10 mouse cellular contexts compared by ENCODE assay signal in the genomic region with DNA sequence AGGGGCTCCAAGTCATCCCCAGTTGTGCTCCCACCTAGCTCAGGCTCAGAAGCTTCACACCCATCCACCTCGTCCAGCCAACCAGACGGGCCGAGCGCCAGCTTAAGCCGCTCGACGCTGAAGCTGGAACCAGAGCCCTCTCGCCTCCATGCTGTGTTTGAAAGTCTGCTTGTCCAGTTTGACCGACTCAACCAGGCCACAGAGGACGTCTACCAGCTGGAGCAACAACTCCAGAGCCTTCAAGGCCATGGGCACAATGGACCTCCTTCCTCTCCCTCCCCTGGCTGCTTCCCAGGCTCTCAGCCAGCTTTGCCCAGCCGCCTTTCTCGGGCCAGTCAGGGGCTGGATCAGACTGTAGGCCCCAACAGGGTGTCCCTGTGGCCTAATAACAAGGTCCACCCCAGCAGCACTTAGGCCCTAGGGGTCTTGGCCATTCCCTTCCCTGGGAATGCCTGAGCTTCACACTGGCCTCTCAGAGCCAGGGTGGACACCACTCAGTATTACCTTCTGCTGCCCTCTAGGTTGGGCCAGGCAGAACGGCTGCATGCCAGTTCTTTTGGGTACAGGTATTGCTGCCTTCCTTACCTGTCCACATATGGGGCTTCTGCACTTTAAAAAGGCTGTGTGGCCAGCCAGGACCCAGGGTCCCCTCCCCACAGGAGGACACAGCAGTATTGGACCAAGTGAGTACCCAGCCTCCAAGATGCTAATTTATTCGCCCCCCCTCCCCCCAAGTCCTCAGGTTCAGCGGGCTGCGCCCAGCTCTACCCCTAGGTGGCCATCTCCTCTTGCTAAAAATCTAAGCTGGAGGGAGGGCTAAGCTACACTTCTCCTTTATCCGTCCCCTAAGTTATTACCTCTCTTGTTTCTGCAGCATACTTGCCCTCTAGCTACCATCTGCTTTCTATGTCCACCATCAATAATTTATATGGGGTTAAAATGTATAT. TPM values are rescaled to one million over a fixed set of nuclear protein-coding genes. Genes with fewer than 3 reads are reported as not detected.
DNase-seq lines count a peak whose midpoint lies in the region; ATAC-seq and TF ChIP-seq lines count a peak whose summit lies in the region.
"Had no signal": no experiment of that assay in that cellular context is flagged by ENCODE, and none has a peak within 500 bp of the region (broad histone marks: within the 10 kb centered on the region; RNA-seq: fewer than 3 reads in every experiment).

No protein-coding gene starts in this region.

- no peak overlapping the region for H3K9ac ChIP-seq in forebrain, embryonic 14.5 days (ENCODE audit: low read length)
- H3K9ac ChIP-seq in lung, postnatal 0 days (replicated peaks; ENCODE audit: low read depth), result no peak overlapping the region

- peaks cover 100% of the 10 kb centered on the region for H3K36me3 ChIP-seq in forebrain, embryonic 14.5 days (ENCODE audit: control insufficient read depth, insufficient read depth, low read length)
- H3K36me3 ChIP-seq in forebrain, embryonic 10.5 days (replicated peaks), result peaks cover 100% of the 10 kb centered on the region
- H3K36me3 ChIP-seq in lung, postnatal 0 days (ENCODE audit: insufficient read depth, low read length), result peaks cover 73% of the 10 kb centered on the region; the same call in 1 of the 2 replicates

- no peak for TF ChIP-seq EP300 in lung, postnatal 0 days (IDR thresholded peaks at IDR 0.05)

- no peak for TF ChIP-seq POLR2A in brain, embryonic 14.5 days (IDR thresholded peaks at IDR 0.05; ENCODE audit: borderline replicate concordance, extremely low read depth, insufficient read depth, insufficient read length, poor library complexity, severe bottlenecking)

- peak; percentile 48; the same call in 1 of the 2 replicates for TF ChIP-seq CTCF in lung, postnatal 0 days (IDR thresholded peaks at IDR 0.05)
- peak; percentile 30; the same call in 1 of the 2 replicates for TF ChIP-seq CTCF in brain, embryonic 14.5 days (IDR thresholded peaks at IDR 0.05; ENCODE audit: borderline replicate concordance, extremely low read depth, insufficient read depth, insufficient read length)

- ATAC-seq in forebrain, embryonic 14.5 days, result no peak
- ATAC-seq in lung, postnatal 0 days, result no peak; the same call in 1 of the 2 replicates
- ATAC-seq in megakaryocyte-erythroid progenitor cell, adult 5-6 weeks (replicated peaks; ENCODE audit: low FRiP score, low TSS enrichment, poor library complexity, severe bottlenecking), result peak; percentile 23; the same call in 1 of the 2 replicates
- ATAC-seq: Patski had no signal

- no peaks in the 10 kb centered on the region for H3K4me1 ChIP-seq in forebrain, embryonic 14.5 days (ENCODE audit: control insufficient read depth, insufficient read depth, low read length)
- H3K4me1 ChIP-seq in forebrain, embryonic 10.5 days, result no peaks in the 10 kb centered on the region
- no peaks in the 10 kb centered on the region for H3K4me1 ChIP-seq in lung, postnatal 0 days (ENCODE audit: insufficient read depth, low read depth, low read length)

- no peaks in the 10 kb centered on the region for H3K27me3 ChIP-seq in forebrain, embryonic 14.5 days (replicated peaks; ENCODE audit: control insufficient read depth, insufficient read depth, low read length)
- H3K27me3 ChIP-seq in forebrain, embryonic 10.5 days (ENCODE audit: poor library complexity, severe bottlenecking), result no peaks in the 10 kb centered on the region
- no peaks in the 10 kb centered on the region for H3K27me3 ChIP-seq in lung, postnatal 0 days (replicated peaks; ENCODE audit: insufficient read depth, low read length)
- H3K27me3 ChIP-seq: Patski had no signal

- no peak overlapping the region for H3K27ac ChIP-seq in forebrain, embryonic 14.5 days (ENCODE audit: low read depth, low read length)
- H3K27ac ChIP-seq in forebrain, embryonic 10.5 days, result no peak overlapping the region
- H3K27ac ChIP-seq in lung, postnatal 0 days (ENCODE audit: low read length), result no peak overlapping the region

- no peaks in the 10 kb centered on the region for H3K9me3 ChIP-seq in forebrain, embryonic 14.5 days (replicated peaks; ENCODE audit: control insufficient read depth, low read length)
- no peaks in the 10 kb centered on the region for H3K9me3 ChIP-seq in forebrain, embryonic 10.5 days
- no peaks in the 10 kb centered on the region for H3K9me3 ChIP-seq in lung, postnatal 0 days (ENCODE audit: low read length)

- peak; percentile 6 for DNase-seq in forebrain, embryonic 14.5 days (ENCODE audit: low spot score)
- DNase-seq in forebrain, embryonic 10.5 days (ENCODE audit: extremely low spot score, low spot score), result no peak
- no peak for DNase-seq in lung, postnatal 0 days (ENCODE audit: low spot score)
- no peak for DNase-seq in lung, adult 18-20 months
- DNase-seq in brain, embryonic 14.5 days (ENCODE audit: low read depth), result peak; percentile 8
- no peak for DNase-seq in thymus, postnatal 36 days
- DNase-seq in thymus, postnatal 10 days (ENCODE audit: low spot score in 2 of 2), result no peak
- DNase-seq: thymus, adult 2 months had no signal

- no peak overlapping the region for H3K4me2 ChIP-seq in forebrain, embryonic 14.5 days (ENCODE audit: low read length)
- no peak overlapping the region for H3K4me2 ChIP-seq in lung, postnatal 0 days (replicated peaks; ENCODE audit: low read depth, low read length)

- H3K4me3 ChIP-seq in forebrain, embryonic 14.5 days (ENCODE audit: low read depth, low read length), result no peak overlapping the region
- no peak overlapping the region for H3K4me3 ChIP-seq in forebrain, embryonic 10.5 days
- H3K4me3 ChIP-seq in lung, postnatal 0 days (ENCODE audit: low read depth, low read length), result no peak overlapping the region

- 71% methylated on average over 17 of the region's 17 CpGs for WGBS in forebrain, embryonic 14.5 days
- WGBS in forebrain, embryonic 10.5 days, result 84% methylated on average over 17 of the region's 17 CpGs
- 61% methylated on average over 17 of the region's 17 CpGs for WGBS in lung, postnatal 0 days

RNA-seq across cellular contexts. Expression of a gene that starts 37.0 kb away (rescaled TPM):
- 59.8 and 66.4 TPM in 2 replicates for polyA plus RNA-seq in forebrain, embryonic 14.5 days (2014; fragmentation: Nextera tagmentation; extraction: Ambion mirVana)
- 75.3 and 75.4 TPM in 2 replicates for polyA plus RNA-seq in forebrain, embryonic 10.5 days (2016; fragmentation: Nextera tagmentation; extraction: Ambion mirVana)
- 31.7 and 32.8 TPM in 2 replicates for polyA plus RNA-seq in lung, postnatal 0 days (2015; fragmentation: Nextera tagmentation; extraction: Ambion mirVana)
- 189 and 190 TPM in 2 replicates for polyA plus RNA-seq in brain, embryonic 14.5 days (2012; rRNA removed)
- total RNA-seq in megakaryocyte-erythroid progenitor cell, adult 5-6 weeks (2014; fragmentation: Nextera tagmentation), result 70.8 and 101 TPM in 2 replicates
- total RNA-seq in megakaryocyte-erythroid progenitor cell, adult 5-6 weeks (2017), result 39.0 and 44.3 TPM in 2 replicates

RNA-seq across cellular contexts. Expression of a gene that starts 37.1 kb away (rescaled TPM):
- 10.0 and 12.3 TPM in 2 replicates for polyA plus RNA-seq in forebrain, embryonic 14.5 days (2014; fragmentation: Nextera tagmentation; extraction: Ambion mirVana)
- 26.9 and 29.5 TPM in 2 replicates for polyA plus RNA-seq in forebrain, embryonic 10.5 days (2016; fragmentation: Nextera tagmentation; extraction: Ambion mirVana)
- 13.6 and 13.8 TPM in 2 replicates for polyA plus RNA-seq in lung, postnatal 0 days (2015; fragmentation: Nextera tagmentation; extraction: Ambion mirVana)
- polyA plus RNA-seq in brain, embryonic 14.5 days (2012; rRNA removed), result 10.4 and 15.3 TPM in 2 replicates
- 7.8 and 14.1 TPM in 2 replicates for total RNA-seq in megakaryocyte-erythroid progenitor cell, adult 5-6 weeks (2014; fragmentation: Nextera tagmentation)
- 4.6 and 12.9 TPM in 2 replicates for total RNA-seq in megakaryocyte-erythroid progenitor cell, adult 5-6 weeks (2017)

RNA-seq across cellular contexts. Expression of a gene that starts 45.8 kb away (rescaled TPM):
- 12.9 and 16.7 TPM in 2 replicates for polyA plus RNA-seq in forebrain, embryonic 14.5 days (2014; fragmentation: Nextera tagmentation; extraction: Ambion mirVana)
- polyA plus RNA-seq in forebrain, embryonic 10.5 days (2016; fragmentation: Nextera tagmentation; extraction: Ambion mirVana), result 12.9 and 16.3 TPM in 2 replicates
- polyA plus RNA-seq in lung, postnatal 0 days (2015; fragmentation: Nextera tagmentation; extraction: Ambion mirVana), result 26.3 and 27.4 TPM in 2 replicates
- polyA plus RNA-seq in brain, embryonic 14.5 days (2012; rRNA removed), result 65.9 and 74.2 TPM in 2 replicates
- 17.2 and 20.5 TPM in 2 replicates for total RNA-seq in megakaryocyte-erythroid progenitor cell, adult 5-6 weeks (2014; fragmentation: Nextera tagmentation)
- total RNA-seq in megakaryocyte-erythroid progenitor cell, adult 5-6 weeks (2017), result 4.6 and 5.4 TPM in 2 replicates

RNA-seq across cellular contexts. Expression of a gene that starts 54.7 kb away (rescaled TPM):
- 22.4 and 31.3 TPM in 2 replicates for polyA plus RNA-seq in forebrain, embryonic 14.5 days (2014; fragmentation: Nextera tagmentation; extraction: Ambion mirVana)
- 25.9 and 27.1 TPM in 2 replicates for polyA plus RNA-seq in forebrain, embryonic 10.5 days (2016; fragmentation: Nextera tagmentation; extraction: Ambion mirVana)
- polyA plus RNA-seq in lung, postnatal 0 days (2015; fragmentation: Nextera tagmentation; extraction: Ambion mirVana), result 316 and 341 TPM in 2 replicates
- polyA plus RNA-seq in brain, embryonic 14.5 days (2012; rRNA removed), result 30.7 and 34.3 TPM in 2 replicates
- total RNA-seq in megakaryocyte-erythroid progenitor cell, adult 5-6 weeks (2014; fragmentation: Nextera tagmentation), result 1.0 TPM in 1 of 2 replicates, not detected in the other
- total RNA-seq in megakaryocyte-erythroid progenitor cell, adult 5-6 weeks (2017), result 0.38 and 1.6 TPM in 2 replicates

Comparison
In these comparisons a context has a peak if more than half of its experiments do, and no peak if none do; other contexts are left out.
1. DNase-seq: peak in forebrain, embryonic 14.5 days (single experiment) and brain, embryonic 14.5 days (single experiment); none in forebrain, embryonic 10.5 days (single experiment), lung, postnatal 0 days (single experiment), lung, adult 18-20 months (0 of 2), thymus, postnatal 36 days (0 of 2) and thymus, postnatal 10 days (0 of 2).